8 mouse cellular contexts compared by ENCODE assay signal in the genomic region with DNA sequence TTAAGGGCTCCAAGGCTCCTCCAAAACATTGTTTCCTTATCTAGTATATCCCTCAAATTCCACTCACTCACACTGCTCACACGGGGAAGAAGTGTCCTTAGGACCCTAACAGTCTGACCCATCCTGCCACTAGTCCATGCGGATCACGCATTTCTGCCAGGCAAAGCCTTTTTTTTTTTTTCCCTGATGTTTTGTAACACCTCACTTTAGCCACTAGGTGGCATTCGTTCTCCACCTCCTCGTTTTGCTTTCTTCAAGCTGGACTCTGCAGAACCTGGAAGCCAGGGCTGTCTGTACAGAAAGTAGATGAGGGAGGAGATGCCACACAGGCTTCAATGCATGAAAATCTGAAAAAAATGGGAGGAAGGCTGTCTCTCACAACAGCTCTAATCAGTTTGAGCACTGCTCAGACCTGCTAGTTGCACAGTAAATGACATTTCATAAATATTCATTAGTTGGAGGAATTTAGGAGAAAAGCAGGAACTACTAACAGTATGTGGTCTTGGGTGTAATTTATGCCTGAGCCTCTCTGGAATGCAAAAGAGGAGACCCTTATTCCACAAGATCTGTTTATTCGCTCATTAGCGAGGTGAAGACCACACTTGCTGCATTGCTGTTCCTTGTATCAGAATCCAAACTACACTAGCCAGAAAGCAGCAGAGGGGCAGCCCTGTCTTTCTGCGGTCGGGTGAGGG. TPM values are rescaled to one million over a fixed set of nuclear protein-coding genes. Genes with fewer than 3 reads are reported as not detected.
DNase-seq lines count a peak whose midpoint lies in the region; ATAC-seq lines count a peak whose summit lies in the region.
"Had no signal": no experiment of that assay in that cellular context is flagged by ENCODE, and none has a peak within 500 bp of the region (broad histone marks: within the 10 kb centered on the region; RNA-seq: fewer than 3 reads in every experiment).

No protein-coding gene starts in this region.

- no peak overlapping the region for H3K27ac ChIP-seq in kidney, embryonic 14.5 days (ENCODE audit: low read depth, low read length)
- no peak overlapping the region for H3K27ac ChIP-seq in limb, embryonic 13.5 days
- H3K27ac ChIP-seq in neural tube, embryonic 14.5 days (ENCODE audit: low read depth, low read length): no peak overlapping the region
- H3K27ac ChIP-seq: liver, embryonic 13.5 days had no signal

- WGBS in kidney, embryonic 14.5 days: 20% methylated on average over 9 of the region's 9 CpGs
- WGBS in limb, embryonic 13.5 days: 21% methylated on average over 9 of the region's 9 CpGs
- 17% methylated on average over 9 of the region's 9 CpGs for WGBS in neural tube, embryonic 14.5 days

- H3K4me1 ChIP-seq in kidney, embryonic 14.5 days (ENCODE audit: control insufficient read depth, insufficient read depth, low read length): 0 out of 2 replicates have a peak, but pooled peaks cover 3% of the 10 kb centered on the region
- H3K4me1 ChIP-seq in limb, embryonic 13.5 days: peaks cover 8% of the 10 kb centered on the region; the same call in 1 of the 2 replicates
- peaks cover 4% of the 10 kb centered on the region; the same call in 1 of the 2 replicates for H3K4me1 ChIP-seq in neural tube, embryonic 14.5 days (ENCODE audit: control insufficient read depth, insufficient read depth, low read length)
- H3K4me1 ChIP-seq: liver, embryonic 13.5 days had no signal

- no peak overlapping the region for H3K4me3 ChIP-seq in kidney, embryonic 14.5 days (ENCODE audit: low read length)
- H3K4me3 ChIP-seq in limb, embryonic 13.5 days: no peak overlapping the region
- no peak overlapping the region for H3K4me3 ChIP-seq in neural tube, embryonic 14.5 days (ENCODE audit: low read depth, low read length)
- H3K4me3 ChIP-seq: liver, embryonic 13.5 days had no signal

- H3K36me3 ChIP-seq in kidney, embryonic 14.5 days (ENCODE audit: control insufficient read depth, insufficient read depth, low read length): no peaks in the 10 kb centered on the region
- H3K36me3 ChIP-seq in limb, embryonic 13.5 days: no peaks in the 10 kb centered on the region
- H3K36me3 ChIP-seq in neural tube, embryonic 14.5 days (ENCODE audit: control insufficient read depth, insufficient read depth, low read length): no peaks in the 10 kb centered on the region
- H3K36me3 ChIP-seq: liver, embryonic 13.5 days had no signal

- ATAC-seq in frontal cortex, adult (ENCODE audit: low TSS enrichment): peak; percentile 93
- peak; percentile 73 for ATAC-seq in kidney, embryonic 14.5 days (ENCODE audit: low FRiP score, low TSS enrichment)
- ATAC-seq in limb, embryonic 13.5 days (ENCODE audit: low FRiP score, low read depth): peak; percentile 77; the same call in 1 of the 2 replicates
- peak; percentile 87 for ATAC-seq in neural tube, embryonic 14.5 days (ENCODE audit: low read depth)

- H3K27me3 ChIP-seq in kidney, embryonic 14.5 days (ENCODE audit: control insufficient read depth, insufficient read depth, low read length): no peaks in the 10 kb centered on the region
- 0 out of 2 replicates have a peak, but pooled peaks cover 3% of the 10 kb centered on the region for H3K27me3 ChIP-seq in limb, embryonic 13.5 days
- no peaks in the 10 kb centered on the region for H3K27me3 ChIP-seq in neural tube, embryonic 14.5 days (ENCODE audit: control insufficient read depth, insufficient read depth, low read length)
- H3K27me3 ChIP-seq: liver, embryonic 13.5 days had no signal

- no peaks in the 10 kb centered on the region for H3K9me3 ChIP-seq in kidney, embryonic 14.5 days (ENCODE audit: control insufficient read depth, low read length)
- H3K9me3 ChIP-seq in limb, embryonic 13.5 days: no peaks in the 10 kb centered on the region
- H3K9me3 ChIP-seq in neural tube, embryonic 14.5 days (ENCODE audit: control insufficient read depth, low read length): no peaks in the 10 kb centered on the region
- H3K9me3 ChIP-seq: liver, embryonic 13.5 days had no signal

- no peak overlapping the region for H3K4me2 ChIP-seq in kidney, embryonic 14.5 days (replicated peaks; ENCODE audit: low read depth, low read length)
- H3K4me2 ChIP-seq in limb, embryonic 13.5 days (replicated peaks): no peak overlapping the region
- no peak overlapping the region for H3K4me2 ChIP-seq in neural tube, embryonic 14.5 days (ENCODE audit: low read depth, low read length)
- H3K4me2 ChIP-seq: liver, embryonic 13.5 days had no signal

- H3K9ac ChIP-seq in kidney, embryonic 14.5 days (ENCODE audit: low read depth, low read length): no peak overlapping the region
- no peak overlapping the region for H3K9ac ChIP-seq in limb, embryonic 13.5 days
- no peak overlapping the region for H3K9ac ChIP-seq in neural tube, embryonic 14.5 days (replicated peaks; ENCODE audit: low read depth, low read length)
- H3K9ac ChIP-seq: liver, embryonic 13.5 days had no signal

- peak; percentile 54 for DNase-seq in CD4-positive, CD25-positive, alpha-beta regulatory T cell, adult 2 months (ENCODE audit: low read depth, low spot score)
- peak; percentile 68 for DNase-seq in MN1 (ENCODE audit: low spot score)
- DNase-seq in cerebellum, adult 8-10 months: peak; percentile 38
- DNase-seq: liver, embryonic 13.5 days had no signal

RNA-seq across cellular contexts. Expression of a gene that starts 6.9 kb away (rescaled TPM):
- not detected in 2 replicates for polyA plus RNA-seq in kidney, embryonic 14.5 days (2014; fragmentation: Nextera tagmentation; extraction: Ambion mirVana)
- 0.22 and 0.24 TPM in 2 replicates for polyA plus RNA-seq in limb, embryonic 13.5 days (2015; fragmentation: Nextera tagmentation; extraction: Ambion mirVana)
- polyA plus RNA-seq in neural tube, embryonic 14.5 days (2014; fragmentation: Nextera tagmentation; extraction: Ambion mirVana): 0.96 and 1.0 TPM in 2 replicates
- polyA plus RNA-seq: liver, embryonic 13.5 days had no signal

RNA-seq across cellular contexts. Expression of a gene that starts 56.9 kb away (rescaled TPM):
- polyA plus RNA-seq in kidney, embryonic 14.5 days (2014; fragmentation: Nextera tagmentation; extraction: Ambion mirVana): 39.1 and 61.1 TPM in 2 replicates
- 54.1 and 56.5 TPM in 2 replicates for polyA plus RNA-seq in limb, embryonic 13.5 days (2015; fragmentation: Nextera tagmentation; extraction: Ambion mirVana)
- polyA plus RNA-seq in neural tube, embryonic 14.5 days (2014; fragmentation: Nextera tagmentation; extraction: Ambion mirVana): 63.0 and 66.7 TPM in 2 replicates
